Mouse (Mus musculus) megakaryocyte-erythroid progenitor cell, adult 5-6 weeks (primary cell): ENCODE measurements around the gene Irf8. TPM values are rescaled to one million over a fixed set of nuclear protein-coding genes. Genes with fewer than 3 reads are reported as not detected.
"Not testable (repeated sequence)": the region's sequence is repeated elsewhere in the genome, so short reads cannot be mapped to it uniquely, and the experiment has no call there.

ENCODE experiments used
- ATAC-seq: replicated peaks from 2 replicates; pipeline ENCODE4 v1.8.0; 2016; ENCODE audit warnings: mild to moderate bottlenecking, inconsistent platforms; ENCODE audit not compliant: severe bottlenecking, poor library complexity, low FRiP score, low TSS enrichment
- total RNA-seq, 2 experiments: library from RNA; stranded (forward) in 1 of 2; stranded (reverse) in 1 of 2; fragments of 200-1000, 215-1000 nt in 1 of 2; fragments of >200 nt in 1 of 2; fragmentation: Nextera tagmentation in 1 of 2; gene quantifications; 2 replicates each; pipeline ENCODE4 v1.2.3; 2014 to 2017

The Irf8 gene
- total RNA-seq, 2 experiments from 2014 or later = 1.0 to 6.9 TPM

- no peak for ATAC-seq
Measured at GRCm38 (mm10) chr8:120779106-120779505, 42.9 kb downstream of the Irf8 start.

- no peak for ATAC-seq
Measured at GRCm38 (mm10) chr8:120783781-120784180, 47.6 kb downstream of the Irf8 start.

- ATAC-seq = no peak
Measured at GRCm38 (mm10) chr8:120786753-120787152, 50.6 kb downstream of the Irf8 start.

GRCm38 (mm10) chr8:120787631-120788030 lies 51.5 kb downstream of the Irf8 start:
- no peak for ATAC-seq

- no peak for ATAC-seq
Measured at GRCm38 (mm10) chr8:120792710-120793109, 56.6 kb downstream of the Irf8 start.

- peak; percentile 78 for ATAC-seq
Measured at GRCm38 (mm10) chr8:120795944-120796635, 59.9 kb downstream of the Irf8 start.

- no peak for ATAC-seq
Measured at GRCm38 (mm10) chr8:120797019-120797727, 61.0 kb downstream of the Irf8 start.

GRCm38 (mm10) chr8:120800308-120800865 lies 64.2 kb downstream of the Irf8 start:
- ATAC-seq = peak; percentile 42

GRCm38 (mm10) chr8:120803661-120804375 lies 67.7 kb downstream of the Irf8 start:
- ATAC-seq = not testable (repeated sequence)

GRCm38 (mm10) chr8:120804741-120805140 lies 68.6 kb downstream of the Irf8 start:
- ATAC-seq = no peak

Other genes with a start within 250 kb of the Irf8 start
- 76.6 and 99.8 TPM in 2 replicates for gene Gins2, start 147.1 kb upstream of the Irf8 start, total RNA-seq (2014; fragmentation: Nextera tagmentation)
- 43.8 and 62.0 TPM in 2 replicates for gene Gins2, start 147.1 kb upstream of the Irf8 start, total RNA-seq (2017)
- not detected in 2 replicates for gene 1190005I06Rik, start 88.7 kb upstream of the Irf8 start, total RNA-seq (2014; fragmentation: Nextera tagmentation)
- gene 1190005I06Rik, start 88.7 kb upstream of the Irf8 start, total RNA-seq (2017) = not detected in 2 replicates
- gene Gm27021, start 68.3 kb upstream of the Irf8 start, total RNA-seq (2014; fragmentation: Nextera tagmentation) = not detected in 2 replicates
- gene Gm27021, start 68.3 kb upstream of the Irf8 start, total RNA-seq (2017) = not detected in 2 replicates
- gene Cox4i1, start 68.1 kb upstream of the Irf8 start, total RNA-seq (2014; fragmentation: Nextera tagmentation) = 1,045 and 1,237 TPM in 2 replicates
- 386 and 612 TPM in 2 replicates for gene Cox4i1, start 68.1 kb upstream of the Irf8 start, total RNA-seq (2017)
- gene Emc8, start 67.8 kb upstream of the Irf8 start, total RNA-seq (2014; fragmentation: Nextera tagmentation) = 32.8 and 36.5 TPM in 2 replicates
- 69.8 and 87.1 TPM in 2 replicates for gene Emc8, start 67.8 kb upstream of the Irf8 start, total RNA-seq (2017)